Mouse (Mus musculus) liver, embryonic 15.5 days (tissue): Measurements from ENCODE around the gene Dohh. TPM values are rescaled to one million over a fixed set of nuclear protein-coding genes. Genes with fewer than 3 reads are reported as not detected.

Experiments used
- ATAC-seq: fragments of 200-750 bp; cut with Nextera tagmentation; 2 replicates; pipeline ENCODE4 v1.8.0; 2017; ENCODE audit warnings: moderate number of reproducible peaks, mild to moderate bottlenecking, moderate library complexity; ENCODE audit not compliant: insufficient read depth
- H3K27ac ChIP-seq: fragments of 300-500 bp; sonication (generic); replicated peaks from 2 replicates; pipeline ENCODE4 v1.5.1; 2015; ENCODE audit warnings: mild to moderate bottlenecking, inconsistent platforms
- H3K27me3 ChIP-seq: fragments of 300-500 bp; sonication (generic); 2 replicates; pipeline ENCODE4 v1.6.1; 2015; ENCODE audit warnings: mild to moderate bottlenecking, inconsistent platforms
- H3K36me3 ChIP-seq: fragments of 300-500 bp; sonication (generic); replicated peaks from 2 replicates; pipeline ENCODE4 v1.6.1; 2015; ENCODE audit warnings: moderate library complexity, mild to moderate bottlenecking, inconsistent platforms
- H3K4me1 ChIP-seq: fragments of 300-500 bp; sonication (generic); replicated peaks from 2 replicates; pipeline ENCODE4 v1.6.1; 2015; ENCODE audit warnings: inconsistent platforms
- H3K4me2 ChIP-seq: fragments of 300-500 bp; sonication (generic); 2 replicates; pipeline ENCODE4 v1.6.1; 2015; ENCODE audit warnings: moderate library complexity, mild to moderate bottlenecking, inconsistent platforms
- H3K4me3 ChIP-seq: fragments of 300-500 bp; sonication (generic); replicated peaks from 2 replicates; pipeline ENCODE4 v1.5.1; 2015; ENCODE audit warnings: mild to moderate bottlenecking, inconsistent platforms
- H3K9ac ChIP-seq: fragments of 300-500 bp; sonication (generic); 2 replicates; pipeline ENCODE4 v1.6.1; 2015; ENCODE audit warnings: moderate library complexity, mild to moderate bottlenecking, inconsistent platforms
- H3K9me3 ChIP-seq: fragments of 300-500 bp; sonication (generic); replicated peaks from 2 replicates; pipeline ENCODE4 v1.6.1; 2016; ENCODE audit warnings: inconsistent platforms
- WGBS: fragments of 180-500 bp; shearing (Covaris S2); methylation state at CpG from one replicate; pipeline ENCODE4 v1.1.7; 2015; ENCODE audit warnings: mixed read lengths; ENCODE audit not compliant: insufficient replicate concordance; 5-methylcytosine and 5-hydroxymethylcytosine counted together
- polyA plus RNA-seq: library from polyadenylated mRNA; unstranded; fragments of >200 nt; fragmentation: Nextera tagmentation; extraction: Ambion mirVana; gene quantifications from 2 replicates; pipeline ENCODE4 v1.2.1, GENCODE M21; 2015

Gene Dohh
- polyA plus RNA-seq, 1 experiment from 2014 or later = 50.9 TPM

DNA sequence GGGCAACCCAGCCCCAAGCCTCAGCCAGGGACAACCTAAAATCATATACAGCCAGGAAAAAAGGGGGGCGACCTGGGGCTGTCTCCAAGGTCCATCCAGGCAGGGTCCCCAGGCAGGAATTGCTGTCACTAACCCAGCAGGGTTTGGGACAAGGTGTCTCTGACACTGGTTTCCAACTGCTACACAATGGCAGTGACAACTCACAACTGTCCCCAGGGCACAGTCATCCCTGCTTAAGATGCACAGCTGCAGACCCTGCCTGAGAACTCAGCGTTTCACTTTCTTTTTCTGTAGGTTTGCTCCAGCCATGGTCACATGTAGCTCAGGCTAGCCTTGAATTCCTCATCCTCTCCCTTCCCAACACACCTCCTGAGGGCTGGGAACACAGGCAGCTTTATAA is 44.9 kb downstream of the Dohh start:
- H3K9ac ChIP-seq = no peak overlapping the region
- peak overlapping the region; percentile 97 for H3K4me2 ChIP-seq
- H3K4me1 ChIP-seq = peaks cover 80% of the 10 kb centered on the region
- WGBS = 30% methylated on average over 2 of the region's 2 CpGs
- H3K27ac ChIP-seq = no peak overlapping the region
- ATAC-seq = no peak
- peaks cover 87% of the 10 kb centered on the region for H3K27me3 ChIP-seq
- peak overlapping the region; percentile 79; the same call in 1 of the 2 replicates for H3K4me3 ChIP-seq
- H3K36me3 ChIP-seq = no peaks in the 10 kb centered on the region
- no peaks in the 10 kb centered on the region for H3K9me3 ChIP-seq

GRCm38 (mm10) chr10:81429605-81430061 is 45.4 kb downstream of the Dohh start:
- H3K36me3 ChIP-seq = no peaks in the 10 kb centered on the region
- H3K27ac ChIP-seq = peak overlapping the region; percentile 86
- peaks cover 82% of the 10 kb centered on the region for H3K27me3 ChIP-seq
- peak overlapping the region; percentile 79 for H3K4me3 ChIP-seq
- no peaks in the 10 kb centered on the region for H3K9me3 ChIP-seq
- peak overlapping the region; percentile 97 for H3K4me2 ChIP-seq
- peak overlapping the region; percentile 66 for H3K9ac ChIP-seq
- H3K4me1 ChIP-seq = peaks cover 82% of the 10 kb centered on the region
- ATAC-seq = peak; percentile 47
- 0% methylated on average over 20 of the region's 20 CpGs for WGBS

DNA sequence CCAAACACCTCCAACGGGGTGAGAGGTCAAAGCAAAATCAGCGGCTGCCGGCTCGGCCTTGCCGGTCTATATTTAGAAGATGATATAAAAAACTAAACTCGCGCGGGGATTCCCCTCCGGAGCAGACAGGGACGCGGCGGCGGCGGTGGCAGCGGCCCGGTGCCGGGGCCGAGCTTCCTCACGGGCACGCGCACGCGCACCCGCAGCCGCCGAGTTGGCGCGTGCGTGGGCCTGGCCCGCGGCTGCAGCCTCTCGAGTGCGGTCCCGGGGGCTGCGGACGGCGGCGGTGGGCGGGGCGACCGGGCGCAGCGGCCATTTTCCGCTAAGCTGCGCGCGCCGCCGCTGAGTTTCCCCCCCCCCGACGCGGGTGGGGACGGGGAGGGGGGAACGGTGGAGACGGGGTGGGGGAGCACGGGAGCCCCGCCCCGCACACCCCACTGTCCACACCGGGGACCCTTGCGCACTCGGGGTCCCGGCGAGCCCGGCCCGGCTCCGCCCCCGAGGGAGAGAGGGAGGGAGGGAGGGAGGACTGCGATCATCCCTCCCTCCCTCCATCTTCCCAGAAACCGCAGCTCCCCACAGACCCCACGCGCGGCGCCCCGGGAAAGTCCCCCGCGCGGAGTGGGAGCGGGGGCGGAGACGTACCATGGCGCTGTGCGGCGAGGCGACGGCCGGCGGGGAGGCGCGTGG is 46.1 kb downstream of the Dohh start:
- under 1% methylated on average over 71 of the region's 89 CpGs for WGBS
- H3K4me1 ChIP-seq = peaks cover 76% of the 10 kb centered on the region
- no peaks in the 10 kb centered on the region for H3K36me3 ChIP-seq
- H3K4me2 ChIP-seq = peak overlapping the region; percentile 97
- peaks cover 75% of the 10 kb centered on the region for H3K27me3 ChIP-seq
- H3K9ac ChIP-seq = peak overlapping the region; percentile 66
- H3K4me3 ChIP-seq = peak overlapping the region; percentile 79
- no peaks in the 10 kb centered on the region for H3K9me3 ChIP-seq
- ATAC-seq = peak; percentile 12
- peak overlapping the region; percentile 86 for H3K27ac ChIP-seq

- peaks cover 72% of the 10 kb centered on the region for H3K4me1 ChIP-seq
- peak; percentile 1; the same call in 1 of the 2 replicates for ATAC-seq
- H3K4me2 ChIP-seq = peak overlapping the region; percentile 97
- H3K4me3 ChIP-seq = peak overlapping the region; percentile 79
- no peaks in the 10 kb centered on the region for H3K9me3 ChIP-seq
- peak overlapping the region; percentile 86 for H3K27ac ChIP-seq
- WGBS = 1% methylated on average over 68 of the region's 70 CpGs
- H3K9ac ChIP-seq = peak overlapping the region; percentile 66
- no peaks in the 10 kb centered on the region for H3K36me3 ChIP-seq
- peaks cover 68% of the 10 kb centered on the region for H3K27me3 ChIP-seq
These were observed 46.8 kb downstream of the Dohh start for GRCm38 (mm10) chr10:81430831-81431525.

GRCm38 (mm10) chr10:81431526-81432168 is 47.4 kb downstream of the Dohh start:
- H3K4me1 ChIP-seq = peaks cover 68% of the 10 kb centered on the region
- no peaks in the 10 kb centered on the region for H3K9me3 ChIP-seq
- no peak overlapping the region for H3K9ac ChIP-seq
- 12% methylated on average over 15 of the region's 15 CpGs for WGBS
- peak overlapping the region; percentile 79 for H3K4me3 ChIP-seq
- no peaks in the 10 kb centered on the region for H3K36me3 ChIP-seq
- no peak for ATAC-seq
- H3K4me2 ChIP-seq = peak overlapping the region; percentile 97
- no peak overlapping the region for H3K27ac ChIP-seq
- peaks cover 62% of the 10 kb centered on the region for H3K27me3 ChIP-seq

- Histone ChIP-seq H3K4me1 (peaks cover 61% of the 10 kb centered on the region), H3K36me3 (no peaks in the 10 kb centered on the region), H3K4me3 (0 out of 2 replicates have a peak overlapping the region, but pooled peaks have one; percentile 4), H3K27me3 (peaks cover 55% of the 10 kb centered on the region), H3K9ac (no peak overlapping the region), H3K4me2 (peak overlapping the region; percentile 63), H3K27ac (no peak overlapping the region), H3K9me3 (no peaks in the 10 kb centered on the region)
- no peak for ATAC-seq
- 54% methylated on average over 21 of the region's 21 CpGs for WGBS
These were observed 48.1 kb downstream of the Dohh start for GRCm38 (mm10) chr10:81432169-81432867.

DNA sequence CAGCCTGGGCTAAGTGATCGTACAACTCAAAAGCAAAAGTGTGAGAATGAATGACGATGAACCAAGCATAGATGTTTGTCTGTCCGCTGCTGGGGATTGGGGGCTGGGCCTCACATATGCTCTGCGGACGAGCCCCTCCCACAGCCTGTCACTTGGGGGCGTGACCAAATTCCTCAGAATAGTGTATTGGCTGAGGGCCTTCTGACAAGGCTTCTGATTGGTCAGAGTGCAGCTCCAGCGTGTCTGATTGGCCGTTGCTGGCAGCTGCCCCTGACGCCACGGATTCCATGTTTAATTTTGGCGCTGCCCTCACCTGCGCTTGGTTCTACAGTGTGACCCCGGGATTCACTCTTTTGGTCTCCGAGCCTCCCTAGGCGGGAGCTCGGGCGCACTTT is 48.6 kb downstream of the Dohh start:
- Histone ChIP-seq H3K36me3 (no peaks in the 10 kb centered on the region), H3K4me3 (peak overlapping the region; percentile 25; the same call in 1 of the 2 replicates), H3K9me3 (no peaks in the 10 kb centered on the region), H3K27me3 (peaks cover 49% of the 10 kb centered on the region), H3K4me2 (peak overlapping the region; percentile 63), H3K9ac (no peak overlapping the region), H3K27ac (no peak overlapping the region), H3K4me1 (peaks cover 58% of the 10 kb centered on the region)
- 3% methylated on average over 17 of the region's 17 CpGs for WGBS
- peak; percentile 58 for ATAC-seq

GRCm38 (mm10) chr10:81433541-81434289 is 49.5 kb downstream of the Dohh start:
- peaks cover 55% of the 10 kb centered on the region for H3K4me1 ChIP-seq
- peaks cover 41% of the 10 kb centered on the region for H3K27me3 ChIP-seq
- H3K4me3 ChIP-seq = no peak overlapping the region
- no peak for ATAC-seq
- peak overlapping the region; percentile 63; the same call in 1 of the 2 replicates for H3K4me2 ChIP-seq
- no peak overlapping the region for H3K27ac ChIP-seq
- H3K36me3 ChIP-seq = no peaks in the 10 kb centered on the region
- H3K9ac ChIP-seq = no peak overlapping the region
- WGBS = 68% methylated on average over 26 of the region's 26 CpGs
- H3K9me3 ChIP-seq = no peaks in the 10 kb centered on the region

- no peak overlapping the region for H3K9ac ChIP-seq
- peaks cover 47% of the 10 kb centered on the region for H3K4me1 ChIP-seq
- H3K27ac ChIP-seq = no peak overlapping the region
- no peaks in the 10 kb centered on the region for H3K36me3 ChIP-seq
- peaks cover 32% of the 10 kb centered on the region for H3K27me3 ChIP-seq
- ATAC-seq = no peak
- H3K4me3 ChIP-seq = no peak overlapping the region
- H3K4me2 ChIP-seq = no peak overlapping the region
- WGBS = 42% methylated on average over 15 of the region's 15 CpGs
- H3K9me3 ChIP-seq = no peaks in the 10 kb centered on the region
These were observed 50.4 kb downstream of the Dohh start for GRCm38 (mm10) chr10:81434361-81435263.
